Comparison of ENCODE assay signal across 7 mouse cellular contexts in genomic region chr2:137109321-137110213, GRCm38 (mm10). TPM values are rescaled to one million over a fixed set of nuclear protein-coding genes. Genes with fewer than 3 reads are reported as not detected.
A peak's percentile ranks its signal among the peaks of the same experiment; 100 is the strongest.
DNase-seq lines count a peak whose midpoint lies in the region; ATAC-seq and TF ChIP-seq lines count a peak whose summit lies in the region.

No protein-coding gene starts in this region.

- no peaks in the 10 kb centered on the region for H3K36me3 ChIP-seq in forebrain, postnatal 0 days (ENCODE audit: insufficient read depth)
- H3K36me3 ChIP-seq in intestine, embryonic 15.5 days = no peaks in the 10 kb centered on the region
- no peaks in the 10 kb centered on the region for H3K36me3 ChIP-seq in midbrain, postnatal 0 days (ENCODE audit: insufficient read depth, low read length)

- no peak overlapping the region; the same call in 1 of the 2 replicates for H3K4me2 ChIP-seq in forebrain, postnatal 0 days (ENCODE audit: low read depth)
- 0 out of 2 replicates have a peak overlapping the region, but pooled peaks have one; percentile 2 for H3K4me2 ChIP-seq in intestine, embryonic 15.5 days (replicated peaks)
- H3K4me2 ChIP-seq in midbrain, postnatal 0 days (ENCODE audit: low read depth, low read length, poor library complexity, severe bottlenecking) = no peak overlapping the region

- intact Hi-C loops in left cerebral cortex, postnatal 14 days (cut with DNase I) = loop anchor here (10.0 kb wide), 2 partner anchors 195 to 835 kb away; no protein-coding TSS in a partner anchor

- no peaks in the 10 kb centered on the region; the same call in 1 of the 2 replicates for H3K27me3 ChIP-seq in forebrain, postnatal 0 days (ENCODE audit: insufficient read depth, low read length)
- no peaks in the 10 kb centered on the region for H3K27me3 ChIP-seq in intestine, embryonic 15.5 days (replicated peaks)
- peaks cover 4% of the 10 kb centered on the region; the same call in 1 of the 2 replicates for H3K27me3 ChIP-seq in midbrain, postnatal 0 days (ENCODE audit: insufficient read depth, low read length)

- TF ChIP-seq CTCF in forebrain, postnatal 0 days (IDR thresholded peaks at IDR 0.05; ENCODE audit: low read depth) = no peak
- TF ChIP-seq CTCF in midbrain, postnatal 0 days (IDR thresholded peaks at IDR 0.05) = no peak

- DNase-seq in right cerebral cortex, postnatal 4 days = peak; percentile 28
- no peak for DNase-seq in right cerebral cortex, adult 18-20 months
- DNase-seq in forebrain, postnatal 0 days = peak; percentile 60
- peak; percentile 78 for DNase-seq in midbrain, postnatal 0 days (ENCODE audit: low spot score)
- DNase-seq in urinary bladder, postnatal 10 days (ENCODE audit: low spot score) = no peak
- DNase-seq in left cerebral cortex, postnatal 14 days (ENCODE audit: low spot score in 2 of 2) = no peak

- ATAC-seq in forebrain, postnatal 0 days = peak; percentile 71
- ATAC-seq in intestine, embryonic 15.5 days = no peak
- peak; percentile 48; the same call in 1 of the 2 replicates for ATAC-seq in midbrain, postnatal 0 days (ENCODE audit: low FRiP score)

- no peaks in the 10 kb centered on the region for H3K9me3 ChIP-seq in forebrain, postnatal 0 days (ENCODE audit: low read length)
- H3K9me3 ChIP-seq in intestine, embryonic 15.5 days = no peaks in the 10 kb centered on the region
- H3K9me3 ChIP-seq in midbrain, postnatal 0 days (ENCODE audit: low read length) = no peaks in the 10 kb centered on the region

- 15% methylated on average over 15 of the region's 15 CpGs for WGBS in forebrain, postnatal 0 days
- WGBS in intestine, embryonic 15.5 days = 63% methylated on average over 15 of the region's 15 CpGs
- WGBS in midbrain, postnatal 0 days = 26% methylated on average over 15 of the region's 15 CpGs

- H3K4me3 ChIP-seq in forebrain, postnatal 0 days (ENCODE audit: low read depth, low read length) = no peak overlapping the region
- H3K4me3 ChIP-seq in intestine, embryonic 15.5 days (replicated peaks) = no peak overlapping the region
- no peak overlapping the region for H3K4me3 ChIP-seq in midbrain, postnatal 0 days (ENCODE audit: low read depth, low read length)

- H3K27ac ChIP-seq in forebrain, postnatal 0 days (ENCODE audit: low read depth, low read length) = no peak overlapping the region
- no peak overlapping the region for H3K27ac ChIP-seq in intestine, embryonic 15.5 days
- H3K27ac ChIP-seq in midbrain, postnatal 0 days (ENCODE audit: low read depth, low read length) = no peak overlapping the region

- H3K9ac ChIP-seq in forebrain, postnatal 0 days = no peak overlapping the region
- no peak overlapping the region for H3K9ac ChIP-seq in intestine, embryonic 15.5 days
- no peak overlapping the region for H3K9ac ChIP-seq in midbrain, postnatal 0 days (replicated peaks; ENCODE audit: low read length, poor library complexity, severe bottlenecking)

- H3K4me1 ChIP-seq in forebrain, postnatal 0 days (ENCODE audit: insufficient read depth) = peaks cover 4% of the 10 kb centered on the region; the same call in 1 of the 2 replicates
- H3K4me1 ChIP-seq in intestine, embryonic 15.5 days (replicated peaks) = peaks cover 24% of the 10 kb centered on the region
- no peaks in the 10 kb centered on the region for H3K4me1 ChIP-seq in midbrain, postnatal 0 days (ENCODE audit: insufficient read depth, low read length)

RNA-seq across cellular contexts. Expression of gene Jag1, which starts 6.9 kb away (rescaled TPM):
- 4.9 and 10.3 TPM in 2 replicates for total RNA-seq in forebrain, postnatal 0 days (2014; rRNA removed)
- polyA plus RNA-seq in forebrain, postnatal 0 days (2015; fragmentation: Nextera tagmentation; extraction: Ambion mirVana) = 2.7 and 4.1 TPM in 2 replicates
- 15.8 and 18.3 TPM in 2 replicates for polyA plus RNA-seq in intestine, embryonic 15.5 days (2015; fragmentation: Nextera tagmentation; extraction: Ambion mirVana)
- total RNA-seq in midbrain, postnatal 0 days (2014; rRNA removed) = 8.7 and 10.1 TPM in 2 replicates
- 4.3 and 4.4 TPM in 2 replicates for polyA plus RNA-seq in midbrain, postnatal 0 days (2015; fragmentation: Nextera tagmentation; extraction: Ambion mirVana)
- total RNA-seq in left cerebral cortex, postnatal 14 days (2021) = 1 to 10 TPM; 6.0 to 6.5 TPM

Comparison
In these comparisons a context has a peak if more than half of its experiments do, and no peak if none do; other contexts are left out.
1. DNase-seq: peak in right cerebral cortex, postnatal 4 days (single experiment), forebrain, postnatal 0 days (single experiment) and midbrain, postnatal 0 days (single experiment); none in right cerebral cortex, adult 18-20 months (single experiment), urinary bladder, postnatal 10 days (single experiment) and left cerebral cortex, postnatal 14 days (0 of 2).